Mouse (Mus musculus) monocyte, adult 5-6 weeks (primary cell): ENCODE results near the gene Auts2. TPM values are rescaled to one million over a fixed set of nuclear protein-coding genes. Genes with fewer than 3 reads are reported as not detected.

Experiments
- ATAC-seq: fragments of 153-309, 156-312 bp; replicated peaks from 2 replicates; pipeline ENCODE4 v1.8.0; 2017; ENCODE audit warnings: mild to moderate bottlenecking; ENCODE audit not compliant: low TSS enrichment, insufficient number of reproducible peaks, severe bottlenecking, poor library complexity, low FRiP score
- total RNA-seq: library from RNA; stranded (forward); fragments of 200-1000, 200-491, 200-594 nt; gene quantifications from 3 replicates; pipeline ENCODE4 v1.2.3, GENCODE M21; 2017

The Auts2 gene
- total RNA-seq, 1 experiment from 2014 or later, result not detected

GRCm38 (mm10) chr5:132467364-132467743 is 75.8 kb downstream of the Auts2 start:
- ATAC-seq, result no peak

GRCm38 (mm10) chr5:132466427-132467363 is 76.4 kb downstream of the Auts2 start:
- peak; percentile 87 for ATAC-seq

GRCm38 (mm10) chr5:132462560-132462959 is 80.6 kb downstream of the Auts2 start:
- ATAC-seq, result no peak

GRCm38 (mm10) chr5:132458498-132458897 is 84.6 kb downstream of the Auts2 start:
- ATAC-seq, result no peak

GRCm38 (mm10) chr5:132452381-132452780 is 90.8 kb downstream of the Auts2 start:
- ATAC-seq, result no peak

- ATAC-seq, result no peak
Observed at GRCm38 (mm10) chr5:132450071-132450470, 93.1 kb downstream of the Auts2 start.

GRCm38 (mm10) chr5:132448401-132449066 is 94.6 kb downstream of the Auts2 start:
- no peak for ATAC-seq

GRCm38 (mm10) chr5:132445213-132445954 is 97.8 kb downstream of the Auts2 start:
- no peak for ATAC-seq

- no peak for ATAC-seq
Observed at GRCm38 (mm10) chr5:132442948-132443347, 100.2 kb downstream of the Auts2 start.

GRCm38 (mm10) chr5:132438414-132438813 is 104.7 kb downstream of the Auts2 start:
- no peak for ATAC-seq

GRCm38 (mm10) chr5:132437994-132438393 is 105.2 kb downstream of the Auts2 start:
- ATAC-seq, result no peak

- no peak for ATAC-seq
Observed at GRCm38 (mm10) chr5:132437478-132437877, 105.7 kb downstream of the Auts2 start.

- no peak for ATAC-seq
Observed at GRCm38 (mm10) chr5:132436901-132437300, 106.2 kb downstream of the Auts2 start.

- ATAC-seq, result no peak
Observed at GRCm38 (mm10) chr5:132436473-132436872, 106.7 kb downstream of the Auts2 start.

- ATAC-seq, result no peak
Observed at GRCm38 (mm10) chr5:132435401-132435800, 107.7 kb downstream of the Auts2 start.

GRCm38 (mm10) chr5:132433377-132434115 is 109.6 kb downstream of the Auts2 start:
- ATAC-seq, result peak; percentile 66

GRCm38 (mm10) chr5:132429363-132429762 is 113.8 kb downstream of the Auts2 start:
- ATAC-seq, result no peak

GRCm38 (mm10) chr5:132426342-132426741 is 116.8 kb downstream of the Auts2 start:
- ATAC-seq, result no peak
